Mouse (Mus musculus): ENCODE results near the gene Mgmt.

Gene Mgmt

DNA sequence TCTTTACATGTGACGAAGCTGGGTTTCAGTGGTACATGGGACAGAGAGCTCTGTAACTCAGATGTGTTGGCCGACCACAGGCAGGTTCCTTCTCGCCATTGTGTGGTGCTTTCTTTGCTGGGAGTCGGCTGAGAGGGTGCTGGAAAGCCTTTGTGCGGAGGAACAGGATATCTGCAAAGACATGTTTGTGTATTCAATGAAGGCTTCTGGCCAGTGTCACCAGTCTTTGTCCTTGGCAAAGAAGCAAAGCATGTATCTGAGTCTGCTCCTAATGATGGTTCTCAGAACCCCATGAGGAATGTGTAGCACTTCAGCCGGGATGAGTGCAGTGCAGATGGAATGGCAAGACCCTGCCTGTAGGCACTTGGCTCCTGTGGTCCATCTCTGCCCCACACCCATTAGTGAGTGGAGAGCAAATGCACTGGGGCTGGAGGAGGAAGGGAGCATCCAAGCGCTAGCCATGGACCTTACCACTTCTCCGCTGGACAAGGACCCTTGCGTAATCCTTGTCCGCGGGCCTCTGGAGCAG is 14.3 kb downstream of the Mgmt start:
- in situ Hi-C loops (cut with MseI, MboI): no loop called here

DNA sequence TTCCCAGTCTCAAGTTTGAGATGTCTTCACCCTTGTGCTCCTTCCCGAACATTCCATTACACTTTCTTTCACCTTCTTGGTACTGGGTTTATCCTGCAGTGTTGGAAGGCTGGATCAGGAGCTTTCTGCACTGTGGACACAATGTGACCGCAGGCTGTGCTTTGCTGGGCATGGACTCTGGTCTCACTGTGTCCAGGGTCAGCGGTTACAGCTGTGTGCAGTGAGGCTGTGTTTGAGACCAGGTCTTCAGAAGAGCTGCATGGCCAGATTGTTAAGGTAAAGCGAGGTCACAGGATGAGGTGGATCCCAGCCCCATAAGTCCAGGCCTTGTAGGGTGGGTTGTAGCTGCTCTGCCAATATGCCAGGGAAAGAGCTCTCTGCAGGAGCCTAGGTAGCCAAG is 18.5 kb downstream of the Mgmt start:
- in situ Hi-C loops (cut with MseI, MboI): no loop called here

DNA sequence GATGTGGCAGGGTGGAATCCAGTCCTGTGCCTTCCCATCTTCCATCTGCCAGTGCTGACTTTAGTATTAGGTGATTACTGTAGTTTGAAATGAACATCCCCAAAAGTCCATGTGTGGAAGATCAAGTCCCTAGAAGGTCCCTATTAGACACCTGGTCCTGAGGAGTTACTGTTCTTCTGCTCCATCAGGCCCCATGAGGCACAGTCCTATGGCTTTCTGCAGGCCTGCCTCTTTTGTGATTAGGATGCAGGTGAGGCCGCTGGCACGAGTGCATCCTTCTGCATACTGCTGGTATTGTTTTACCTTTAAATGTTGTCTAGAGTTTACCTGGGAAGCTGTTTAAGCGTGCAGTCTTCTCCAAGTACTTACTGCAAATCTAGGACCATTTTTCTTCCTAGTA is 21.6 kb downstream of the Mgmt start:
- in situ Hi-C loops (cut with MseI, MboI): no loop called here

DNA sequence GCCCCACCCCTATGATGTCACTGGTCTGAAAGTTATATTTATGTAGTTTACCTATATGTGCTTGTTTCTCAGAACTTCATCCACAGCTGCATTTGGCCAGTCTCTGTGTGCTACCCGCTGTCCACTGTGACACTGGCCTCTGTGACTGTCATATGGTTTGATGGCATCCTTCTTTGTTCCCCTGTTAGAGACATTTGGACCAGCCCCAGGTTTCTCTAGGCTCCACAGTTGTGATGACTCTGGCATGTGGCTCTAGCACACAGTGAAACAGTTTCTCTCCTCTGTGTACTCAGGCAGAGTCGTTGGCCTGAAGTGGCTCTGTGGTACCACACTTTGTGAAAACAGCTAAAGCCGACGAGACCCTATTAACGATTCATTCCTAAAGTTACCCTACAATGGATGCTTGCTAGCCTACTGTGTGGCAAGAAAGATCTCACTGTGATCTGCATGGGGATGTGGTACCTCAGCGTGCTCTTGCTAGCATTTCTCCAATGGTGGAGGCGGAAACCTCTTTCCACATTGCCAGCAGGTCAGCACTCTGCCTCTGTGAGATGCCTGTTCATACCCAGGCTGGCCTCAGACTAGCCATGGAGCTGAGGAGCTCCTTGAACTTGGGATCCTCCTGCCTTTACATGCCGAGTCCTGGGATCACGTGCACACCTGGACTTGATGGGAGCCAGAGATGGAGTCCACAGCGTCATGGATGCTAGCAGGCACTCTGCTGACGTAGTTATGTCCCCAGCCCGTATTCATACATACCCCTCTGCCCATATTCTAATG is 26.8 kb downstream of the Mgmt start:
- in situ Hi-C loops (cut with MseI, MboI): no loop called here

DNA sequence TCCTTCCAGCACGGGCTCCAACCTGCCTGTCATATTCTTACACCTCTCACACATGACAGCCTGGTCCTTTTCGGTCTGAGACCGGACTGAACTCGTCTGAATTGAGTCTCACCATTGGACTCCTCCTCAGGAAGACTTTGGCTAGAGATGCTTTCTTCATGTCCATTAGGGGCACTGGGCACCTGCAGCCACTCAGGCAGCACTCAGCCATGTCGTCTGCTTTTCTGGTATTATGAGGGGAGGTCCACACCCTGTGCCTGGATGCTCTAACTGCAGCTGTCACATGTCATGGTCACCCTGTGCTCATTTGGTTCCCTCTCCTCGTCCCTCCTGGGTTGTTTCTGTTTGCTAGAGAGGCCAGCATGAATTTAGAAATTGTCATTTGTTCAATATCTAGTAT is 27.8 kb downstream of the Mgmt start:
- in situ Hi-C loops (cut with MseI, MboI): no loop called here

DNA sequence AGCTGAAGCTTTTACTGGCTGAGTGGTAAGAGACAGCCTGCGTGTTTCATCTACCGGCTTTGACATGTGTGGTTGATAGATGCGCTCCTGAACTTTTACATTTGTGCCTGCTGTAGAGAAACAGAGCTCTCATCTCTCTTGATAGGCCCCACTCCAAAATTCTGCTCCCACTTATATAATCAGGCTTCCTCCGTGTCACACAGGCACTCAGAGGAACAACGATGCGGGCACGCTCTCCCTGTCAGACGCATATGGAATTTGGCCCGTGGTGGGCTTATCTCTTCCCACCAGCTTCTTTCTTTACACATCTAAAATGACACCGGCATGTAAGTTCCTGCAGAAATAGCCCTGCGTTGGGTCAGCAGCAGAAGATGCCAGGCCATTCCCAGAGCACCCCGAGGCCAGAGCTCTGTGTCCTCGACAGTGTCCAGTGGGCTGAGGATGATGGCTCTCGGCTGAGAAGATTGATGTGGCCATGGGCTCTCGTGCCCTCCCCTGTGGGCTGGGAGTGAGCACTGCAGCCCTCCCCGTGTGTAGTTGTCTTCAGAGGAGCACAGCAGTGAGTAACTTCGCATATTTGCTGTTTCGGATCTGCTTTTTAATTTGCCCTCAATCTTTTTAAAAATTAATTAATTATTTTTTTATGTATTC is 30.3 kb downstream of the Mgmt start:
- in situ Hi-C loops (cut with MseI, MboI): no loop called here

DNA sequence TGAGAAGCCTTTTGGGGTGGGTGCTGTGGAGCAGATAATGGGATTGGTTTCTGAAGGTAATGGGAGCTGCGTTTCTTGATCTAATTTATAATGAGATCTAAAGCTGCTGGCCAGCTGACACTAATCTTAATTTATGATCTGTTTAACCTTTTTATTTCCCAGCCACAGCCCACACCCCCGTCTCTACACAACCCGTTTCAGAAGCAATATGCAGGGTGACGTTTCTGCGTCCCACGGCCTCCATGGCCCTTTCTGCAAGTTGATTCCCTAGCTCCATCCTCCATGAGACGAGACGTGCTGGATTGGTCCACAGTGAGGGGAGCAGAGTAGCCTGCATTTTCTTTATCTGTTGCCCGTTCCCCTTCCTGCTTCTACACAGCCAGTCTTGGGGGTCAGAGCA is 31.8 kb downstream of the Mgmt start:
- in situ Hi-C loops (cut with MseI, MboI): no loop called here

DNA sequence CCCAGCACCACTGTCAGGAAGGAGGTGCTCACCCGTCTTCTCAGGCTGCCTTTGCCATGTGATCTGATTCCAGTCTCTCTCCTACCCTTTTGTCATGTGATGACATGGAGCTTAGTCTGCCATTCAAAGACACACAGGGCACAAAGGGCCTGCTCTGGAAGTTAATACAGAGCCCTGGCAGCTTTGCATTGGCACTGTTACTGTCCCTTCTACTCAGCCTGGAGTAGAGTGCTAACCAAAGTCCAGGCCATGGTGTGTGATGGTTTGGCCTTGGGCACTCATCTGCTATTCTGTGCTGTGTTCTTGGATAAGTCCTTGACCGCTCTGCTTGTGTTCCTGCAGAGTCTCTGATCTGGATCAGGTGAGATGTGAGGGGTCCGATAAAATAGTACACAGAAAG is 36.0 kb downstream of the Mgmt start:
- in situ Hi-C loops (cut with MseI, MboI): no loop called here

DNA sequence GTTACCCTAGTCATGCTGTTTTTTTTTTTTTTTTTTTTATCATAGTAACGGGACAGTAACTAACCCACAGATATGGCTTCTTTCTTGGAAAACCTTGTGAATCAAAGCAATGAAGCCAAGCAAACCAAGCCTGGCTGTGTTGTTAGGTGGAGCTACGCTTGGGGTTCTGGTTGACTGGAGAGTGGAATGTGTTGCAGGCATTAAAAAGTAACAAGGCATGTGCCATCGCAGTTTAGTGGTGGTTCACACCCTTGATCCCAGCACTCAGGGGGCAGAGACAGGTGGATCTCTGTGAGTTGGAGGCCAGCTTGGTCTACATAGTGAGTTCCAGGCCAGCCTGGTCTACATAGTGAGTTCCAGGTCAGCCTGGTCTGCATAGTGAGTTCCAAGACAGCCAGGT is 39.0 kb downstream of the Mgmt start:
- in situ Hi-C loops (cut with MseI, MboI): no loop called here

DNA sequence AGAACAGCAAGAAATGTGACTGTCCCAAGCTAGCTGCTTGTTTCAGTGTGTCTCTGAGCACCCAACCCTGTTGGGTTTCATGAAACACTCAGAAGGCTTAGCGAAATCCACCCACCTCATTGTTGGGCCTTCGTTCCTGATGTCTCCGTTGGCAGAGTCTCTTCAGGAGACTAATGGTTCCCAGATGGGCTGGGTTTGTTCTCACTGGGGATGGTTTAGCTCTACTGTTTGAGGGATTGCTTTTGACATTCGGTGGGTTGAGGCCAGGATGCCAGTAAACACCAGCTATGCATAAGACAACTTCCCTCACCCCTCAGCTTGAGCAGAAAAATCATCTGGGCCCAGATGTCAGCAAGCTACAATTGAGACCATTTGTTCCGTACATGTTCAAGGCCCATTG is 39.9 kb downstream of the Mgmt start:
- in situ Hi-C loops (cut with MseI, MboI): no loop called here

DNA sequence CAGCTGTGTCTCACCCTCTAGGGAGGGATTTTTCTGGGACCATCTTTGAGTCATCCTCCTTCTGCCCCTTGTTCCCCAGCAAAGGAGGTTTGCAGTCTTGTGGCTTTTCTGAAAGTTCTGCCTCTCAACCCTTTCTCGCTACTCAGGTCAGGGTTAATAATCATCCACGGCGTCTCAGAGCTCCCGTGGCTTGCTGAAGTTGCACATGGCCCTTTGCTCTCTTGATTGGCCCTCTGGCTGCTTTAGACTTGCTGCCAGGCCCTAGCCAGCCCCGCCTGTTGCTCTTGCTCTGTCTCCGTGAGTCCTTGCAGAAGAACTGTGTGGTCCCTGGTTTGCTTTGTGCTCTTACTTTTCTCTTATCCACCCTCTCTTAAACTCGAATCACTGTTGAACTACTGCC is 40.4 kb downstream of the Mgmt start:
- in situ Hi-C loops (cut with MseI, MboI): no loop called here

DNA sequence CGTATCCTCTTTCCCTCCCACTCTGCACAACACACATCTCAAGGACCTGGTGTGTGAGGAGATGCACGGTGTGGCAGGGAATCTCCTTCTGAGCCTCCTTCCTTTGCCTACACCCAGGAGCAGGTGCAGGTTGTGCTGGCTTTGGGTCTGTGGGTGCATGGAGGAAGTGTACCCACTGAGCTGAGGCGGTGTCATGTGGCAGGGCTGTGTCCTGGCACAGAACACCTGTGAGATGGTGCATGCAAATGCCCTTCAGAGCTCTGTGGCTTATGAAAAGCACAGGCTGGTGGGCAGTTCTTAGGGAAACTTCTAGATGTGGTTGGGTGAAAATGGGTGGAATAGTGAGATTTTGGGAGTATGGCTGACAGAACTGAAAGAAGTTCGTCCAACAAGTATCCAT is 44.0 kb downstream of the Mgmt start:
- in situ Hi-C loops (cut with MseI, MboI): no loop called here

DNA sequence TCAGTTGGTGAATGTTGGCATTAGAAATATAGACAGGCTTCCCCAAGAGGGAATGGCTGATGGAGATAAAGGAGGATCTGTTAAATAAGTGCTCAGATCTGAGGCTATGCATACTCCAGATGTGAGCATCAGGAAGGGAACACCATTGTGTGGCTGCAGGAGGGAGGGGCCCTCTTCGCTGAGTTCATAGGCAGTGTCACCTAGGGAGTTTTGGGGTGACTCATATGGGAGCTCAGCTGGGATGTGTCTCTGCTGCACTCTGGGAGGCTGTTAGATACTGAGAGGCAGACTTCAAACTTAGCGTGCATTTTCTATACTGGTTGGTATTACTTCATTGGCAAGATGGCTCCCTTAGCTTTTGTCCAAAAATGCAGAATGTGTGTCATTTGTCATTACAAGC is 48.0 kb downstream of the Mgmt start:
- in situ Hi-C loops (cut with MseI, MboI): no loop called here

DNA sequence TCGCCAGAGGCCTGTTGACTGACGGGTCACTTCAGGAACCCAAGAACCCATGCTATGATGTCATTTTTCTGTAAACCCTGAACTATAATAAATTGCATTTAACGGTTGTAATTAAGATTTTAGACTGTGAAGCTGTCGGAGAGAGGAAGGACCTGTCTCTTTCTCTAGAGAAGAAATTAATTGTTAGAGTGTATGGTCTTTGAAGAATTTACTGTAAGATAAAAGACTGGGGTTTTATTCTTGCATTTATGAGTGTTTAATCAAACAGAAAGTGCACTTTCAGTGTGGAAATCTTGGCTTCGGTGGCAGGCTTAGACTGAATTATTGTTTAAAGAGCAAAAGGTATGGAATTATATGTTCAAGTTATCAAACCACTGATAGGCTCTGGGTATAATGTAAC is 49.5 kb downstream of the Mgmt start:
- in situ Hi-C loops (cut with MseI, MboI): no loop called here

DNA sequence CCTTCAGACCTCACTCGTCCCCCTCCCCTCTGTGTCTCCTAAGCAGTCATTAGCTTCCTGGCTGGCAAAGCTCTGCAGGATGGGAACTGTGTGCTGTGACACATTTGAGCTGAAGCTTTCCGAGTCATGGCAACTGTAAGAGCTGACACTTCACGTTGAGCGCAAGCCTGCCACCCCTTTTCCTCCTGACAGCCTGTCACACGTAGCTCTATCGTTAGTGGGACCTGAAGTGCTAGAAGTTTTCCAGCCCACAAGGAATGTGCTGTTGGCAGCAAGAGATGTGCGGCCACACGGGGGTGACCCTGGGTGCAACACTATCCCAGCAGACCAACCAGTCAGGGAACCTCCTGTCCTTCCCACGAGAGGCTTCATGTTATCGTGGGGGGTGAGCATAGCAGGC is 51.3 kb downstream of the Mgmt start:
- in situ Hi-C loops (cut with MseI, MboI): no loop called here

DNA sequence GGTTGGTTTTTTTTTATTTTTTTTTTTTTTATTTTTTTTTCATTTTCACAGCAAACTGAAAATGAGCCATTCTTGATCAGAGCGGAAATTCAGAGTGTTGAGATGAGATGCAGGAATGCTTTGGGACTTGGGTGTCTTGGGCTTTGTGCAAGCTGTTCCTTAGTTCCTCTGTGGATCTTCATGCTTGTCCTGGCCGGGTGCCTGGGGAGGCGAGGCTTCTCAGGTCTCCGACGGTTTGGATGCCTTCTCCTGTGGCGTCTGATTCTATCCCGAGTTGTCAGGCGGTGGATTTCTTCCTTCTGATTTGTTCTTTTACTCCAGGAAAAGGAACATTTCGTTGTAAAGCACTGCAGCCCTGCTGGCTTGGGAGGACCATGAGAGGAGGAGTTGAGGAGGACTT is 51.7 kb downstream of the Mgmt start:
- in situ Hi-C loops (cut with MseI, MboI): no loop called here

DNA sequence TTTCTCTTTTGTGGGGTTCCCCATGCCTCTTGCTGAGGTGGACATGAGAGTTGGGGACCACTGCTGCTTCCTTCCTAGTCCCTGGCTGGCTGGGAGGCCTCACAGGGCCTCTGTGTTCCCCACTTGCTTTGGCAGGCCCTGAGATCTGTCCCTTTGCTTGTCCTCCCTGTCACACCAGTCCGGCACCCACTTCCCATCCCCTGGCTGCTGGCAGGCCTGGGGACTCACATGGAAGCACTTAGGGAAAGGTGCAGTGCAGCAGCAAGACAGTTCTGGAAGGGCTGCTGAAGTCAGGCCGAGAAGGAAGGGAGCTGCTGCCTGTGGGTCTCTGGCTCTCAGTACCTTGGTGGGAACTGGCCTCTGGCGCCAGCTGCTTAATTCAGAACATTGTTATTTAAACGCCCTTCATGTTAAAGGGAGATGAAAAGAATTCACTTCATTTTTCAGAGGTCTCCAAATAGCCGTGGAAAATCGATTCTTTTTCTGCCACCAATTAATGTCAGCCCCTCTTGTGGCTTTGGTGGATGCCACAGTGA is 53.9 kb downstream of the Mgmt start:
- in situ Hi-C loops (cut with MseI, MboI): no loop called here

DNA sequence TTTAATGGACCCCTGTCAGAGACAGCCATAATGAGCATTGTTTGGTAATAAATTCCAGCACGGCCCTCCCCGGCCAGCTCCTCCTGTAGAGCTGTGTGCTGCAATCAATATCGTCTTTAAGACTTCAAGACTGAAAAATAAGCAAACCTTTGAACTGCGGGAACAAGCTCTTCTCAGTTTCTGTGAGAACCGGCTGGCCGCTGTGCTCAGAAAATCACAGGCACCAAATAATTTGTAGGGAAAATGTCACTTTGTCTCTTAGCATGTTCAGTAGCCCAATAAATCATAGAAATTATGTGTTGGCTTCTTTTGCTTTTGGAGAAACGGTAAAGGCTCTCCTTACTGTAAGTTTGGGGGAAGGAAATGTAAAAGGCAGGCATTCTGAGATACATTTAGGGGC is 58.2 kb downstream of the Mgmt start:
- in situ Hi-C loops (cut with MseI, MboI): no loop called here

DNA sequence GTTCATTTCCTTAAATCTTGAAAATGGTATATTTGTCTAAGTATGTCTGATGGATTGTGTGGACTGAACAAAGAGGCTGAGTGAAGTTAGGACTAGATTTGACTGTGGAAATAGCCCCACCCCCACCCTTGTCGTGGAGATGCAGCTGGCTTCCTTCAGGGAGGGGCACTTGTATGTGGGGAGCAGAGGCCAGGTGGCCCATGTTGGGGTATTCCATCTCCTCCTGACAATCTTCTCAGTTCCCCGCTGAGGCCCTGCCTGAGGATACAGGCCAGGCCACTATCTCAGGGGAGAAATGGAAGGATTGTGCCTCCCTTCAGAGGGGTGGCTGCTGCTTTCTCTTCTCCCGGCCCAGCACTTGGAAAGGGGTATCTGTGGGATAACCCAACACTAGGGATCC is 58.8 kb downstream of the Mgmt start:
- in situ Hi-C loops (cut with MseI, MboI): no loop called here

DNA sequence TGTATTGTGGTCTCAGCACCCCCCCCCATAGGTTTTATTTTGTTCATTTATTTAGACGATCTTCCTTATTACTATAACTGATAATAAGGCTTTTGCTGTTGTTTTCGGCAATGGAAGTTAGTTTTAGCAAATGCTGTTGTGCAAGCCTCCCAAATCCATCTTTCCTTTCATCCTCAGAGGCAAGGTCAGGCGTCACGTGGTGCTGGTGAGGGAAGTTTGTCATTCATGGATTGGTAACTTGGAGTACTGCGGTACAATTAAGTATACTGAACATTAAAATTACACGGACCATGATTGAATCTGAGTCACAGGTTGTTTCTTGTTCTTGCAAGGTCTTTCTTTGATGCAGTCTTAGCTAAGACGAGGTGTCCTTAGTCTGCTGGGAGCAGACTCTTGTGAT is 77.9 kb downstream of the Mgmt start:
- in situ Hi-C loops (cut with MseI, MboI): no loop called here

DNA sequence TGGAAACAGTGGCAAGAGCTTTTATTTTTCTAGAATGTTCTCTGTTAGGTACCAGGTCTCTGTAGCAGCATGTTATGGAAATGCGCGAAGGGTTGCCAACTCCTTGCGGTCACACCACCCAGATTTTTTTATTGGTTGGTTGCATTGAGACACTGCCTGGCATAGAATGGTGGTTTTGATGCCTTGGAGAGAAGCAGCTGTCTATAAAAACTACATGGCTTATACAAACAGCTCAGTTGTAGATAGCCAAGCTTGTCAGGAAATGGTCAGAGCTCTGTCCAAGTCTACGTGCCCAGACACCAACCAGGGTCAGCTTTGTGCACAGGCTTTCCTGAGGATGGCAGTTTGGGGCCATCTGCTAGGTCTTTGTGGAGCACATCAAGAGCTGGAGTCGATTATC is 80.6 kb downstream of the Mgmt start:
- in situ Hi-C loops (cut with MseI, MboI): no loop called here

DNA sequence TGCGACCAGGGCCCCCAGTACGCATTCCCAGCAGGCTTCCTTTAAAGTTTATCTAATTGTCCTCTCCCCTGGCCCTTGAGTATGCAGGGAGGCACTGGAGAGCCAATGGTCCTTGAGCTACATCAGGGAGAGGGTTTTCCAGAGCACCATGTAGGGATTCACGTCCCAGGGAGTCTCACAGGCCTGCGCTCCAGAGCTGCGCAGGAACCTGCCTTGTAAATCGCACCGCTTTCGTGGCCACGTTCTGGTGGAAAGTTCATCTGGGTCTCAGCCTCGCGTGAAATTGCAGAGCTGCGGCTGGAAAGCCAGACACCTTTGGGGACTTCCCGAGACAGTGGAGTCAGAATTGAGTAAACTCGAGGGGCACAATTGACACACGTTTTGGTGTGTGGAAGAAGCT is 103.0 kb downstream of the Mgmt start:
- in situ Hi-C loops (cut with MseI, MboI): no loop called here

DNA sequence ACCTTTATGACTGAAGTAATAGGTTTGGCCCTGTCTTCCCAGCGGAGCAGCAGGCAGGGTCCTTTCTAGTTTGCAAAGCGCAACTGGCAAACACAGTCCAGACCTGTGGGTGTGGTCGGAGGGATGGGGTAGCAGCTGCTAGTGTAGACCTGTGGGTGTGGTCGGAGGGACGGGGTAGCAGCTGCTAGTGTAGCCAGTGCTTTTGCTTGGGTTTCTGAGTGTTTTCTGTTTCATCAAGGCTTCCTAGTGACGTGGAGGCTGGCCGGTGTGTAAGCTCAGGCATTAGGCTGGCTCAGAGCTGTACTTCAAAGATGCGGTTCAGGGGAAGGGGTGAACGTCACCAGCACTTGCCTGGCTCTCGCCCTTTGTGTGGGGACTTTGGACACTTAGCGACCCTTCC is 106.3 kb downstream of the Mgmt start:
- in situ Hi-C loops (cut with MseI, MboI): no loop called here

All from mouse trophoblast stem cell (cell line).